Mouse (Mus musculus) kidney, postnatal 0 days (tissue): ENCODE data around the gene Cmbl. TPM values are rescaled to one million over a fixed set of nuclear protein-coding genes. Genes with fewer than 3 reads are reported as not detected.
A peak's percentile ranks its signal among the peaks of the same experiment; 100 is the strongest.

Experiments used
- ATAC-seq: fragments of 200-750 bp; cut with Nextera tagmentation; replicated peaks from 2 replicates; pipeline ENCODE4 v1.8.0; 2017; ENCODE audit warnings: low read depth, moderate number of reproducible peaks, moderate TSS enrichment, moderate library complexity; ENCODE audit not compliant: low FRiP score
- DNase-seq: peaks from one replicate; pipeline ENCODE4 v3.0.0-alpha.2; 2016; ENCODE audit warnings: low spot score
- H3K27ac ChIP-seq: fragments of 300-500 bp; sonication (generic); 2 replicates; pipeline ENCODE4 v1.5.1; 2014; ENCODE audit warnings: mild to moderate bottlenecking
- H3K27me3 ChIP-seq: fragments of 300-500 bp; sonication (generic); 2 replicates; pipeline ENCODE4 v1.6.1; 2014; ENCODE audit warnings: low read length, mixed read lengths; ENCODE audit not compliant: insufficient read depth
- H3K36me3 ChIP-seq: fragments of 300-500 bp; sonication (generic); 2 replicates; pipeline ENCODE4 v1.6.1; 2014; ENCODE audit warnings: low read length, mixed read lengths; ENCODE audit not compliant: insufficient read depth
- H3K4me1 ChIP-seq: fragments of 300-500 bp; sonication (generic); replicated peaks from 2 replicates; pipeline ENCODE4 v1.6.1; 2014; ENCODE audit warnings: antibody characterized with exemption, low read length, mixed read lengths; ENCODE audit not compliant: insufficient read depth
- H3K4me2 ChIP-seq: fragments of 300-500 bp; sonication (generic); 2 replicates; pipeline ENCODE4 v1.6.1; 2014; ENCODE audit warnings: mild to moderate bottlenecking, low read length, moderate library complexity, mixed read lengths
- H3K4me3 ChIP-seq: fragments of 300-500 bp; sonication (generic); replicated peaks from 2 replicates; pipeline ENCODE4 v1.5.1; 2014; ENCODE audit warnings: low read depth, low read length
- H3K9ac ChIP-seq: fragments of 300-500 bp; sonication (generic); 2 replicates; pipeline ENCODE4 v1.6.1; 2014; ENCODE audit warnings: low read depth, low read length
- H3K9me3 ChIP-seq: fragments of 300-500 bp; sonication (generic); replicated peaks from 2 replicates; pipeline ENCODE4 v1.6.1; 2016; ENCODE audit warnings: low read length, inconsistent platforms, mixed read lengths
- CTCF ChIP-seq: IDR thresholded peaks from 2 replicates; pipeline ENCODE4 v1.5.1; 2016; ENCODE audit warnings: antibody characterized with exemption, low read depth, mild to moderate bottlenecking, moderate library complexity
- WGBS: fragments of 180-500 bp; shearing (Covaris S2); extraction: QIAGEN DNeasy Blood & Tissue Kit; methylation state at CpG from one replicate; pipeline ENCODE4 v1.1.7; 2014; 5-methylcytosine and 5-hydroxymethylcytosine counted together
- polyA plus RNA-seq: library from polyadenylated mRNA; unstranded; fragments of >200 nt; fragmentation: Nextera tagmentation; extraction: Ambion mirVana; gene quantifications from 2 replicates; pipeline ENCODE4 v1.2.1, GENCODE M21; 2015

The Cmbl gene
- polyA plus RNA-seq, 1 experiment from 2014 or later, result 60.0 TPM

GRCm38 (mm10) chr15:31563577-31564546, 1.3 kb upstream of the Cmbl start:
- peaks cover 11% of the 10 kb centered on the region for H3K4me1 ChIP-seq
- no peak for TF ChIP-seq CTCF
- ATAC-seq (peak; percentile 59), DNase-seq (peak; percentile 65)
- H3K9me3 ChIP-seq, result no peaks in the 10 kb centered on the region
- H3K27me3 ChIP-seq, result no peaks in the 10 kb centered on the region
- peak overlapping the region; percentile 21; the same call in 1 of the 2 replicates for H3K4me2 ChIP-seq
- H3K4me3 ChIP-seq, result no peak overlapping the region
- WGBS, result 39% methylated on average over 19 of the region's 19 CpGs
- H3K27ac ChIP-seq, result peak overlapping the region; percentile 78
- no peaks in the 10 kb centered on the region for H3K36me3 ChIP-seq
- H3K9ac ChIP-seq, result peak overlapping the region; percentile 18; the same call in 1 of the 2 replicates

- WGBS, result 70% methylated on average over 1 of the region's 1 CpGs
- Histone ChIP-seq H3K36me3 (no peaks in the 10 kb centered on the region), H3K4me2 (no peak overlapping the region), H3K27me3 (no peaks in the 10 kb centered on the region), H3K27ac (no peak overlapping the region), H3K9me3 (no peaks in the 10 kb centered on the region), H3K9ac (no peak overlapping the region), H3K4me1 (peaks cover 13% of the 10 kb centered on the region), H3K4me3 (no peak overlapping the region)
- ATAC-seq (no peak), DNase-seq (no peak)
- no peak for TF ChIP-seq CTCF
Observed at GRCm38 (mm10) chr15:31565786-31566185, 597 bp downstream of the Cmbl start.

DNA sequence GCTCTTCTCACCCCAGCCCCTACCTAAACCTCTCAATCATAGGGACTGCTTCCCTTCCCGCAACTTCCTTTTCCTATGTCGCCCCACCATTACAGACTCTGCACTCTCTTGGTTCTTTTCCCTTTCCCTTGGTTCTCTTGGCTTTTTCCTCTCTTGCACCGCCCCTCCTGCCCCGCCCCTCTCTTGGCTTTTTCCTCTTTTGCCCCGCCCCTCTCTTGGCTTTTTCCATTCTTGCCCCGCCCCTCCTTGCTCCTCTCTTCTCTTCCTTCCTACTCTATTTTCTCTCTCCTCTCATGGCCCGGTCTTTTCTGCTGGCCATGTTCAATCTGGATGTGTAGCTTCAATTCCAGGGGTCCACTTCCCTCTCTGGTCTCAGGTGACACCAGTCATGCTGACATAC, 2.2 kb downstream of the Cmbl start:
- Histone ChIP-seq H3K4me3 (no peak overlapping the region), H3K27me3 (no peaks in the 10 kb centered on the region), H3K4me2 (no peak overlapping the region), H3K27ac (no peak overlapping the region), H3K9me3 (no peaks in the 10 kb centered on the region), H3K36me3 (no peaks in the 10 kb centered on the region), H3K4me1 (peaks cover 13% of the 10 kb centered on the region), H3K9ac (no peak overlapping the region)
- ATAC-seq (no peak), DNase-seq (no peak)
- TF ChIP-seq CTCF, result no peak
- 78% methylated on average over 7 of the region's 7 CpGs for WGBS

DNA sequence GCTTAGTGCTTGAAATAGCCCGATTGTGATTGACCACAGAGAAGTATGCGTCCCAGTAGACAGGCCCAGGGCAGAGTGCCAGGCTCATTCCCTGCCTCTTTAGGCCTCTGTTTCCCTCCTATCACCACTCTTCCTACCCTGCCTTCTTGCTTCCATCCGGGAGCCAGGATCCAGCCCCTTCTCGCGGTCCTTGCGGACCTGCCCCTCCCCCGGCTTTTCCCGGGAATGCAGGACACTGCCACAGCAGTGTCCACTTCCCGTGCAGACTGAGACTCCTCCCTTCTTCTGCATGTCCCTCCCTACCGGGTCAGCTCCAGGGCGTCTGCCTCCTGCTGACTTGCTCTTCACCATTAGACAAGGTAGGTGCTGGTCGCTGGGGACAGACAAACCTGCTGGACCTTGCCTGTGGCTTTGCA, 3.4 kb downstream of the Cmbl start:
- DNase-seq (peak; percentile 89), ATAC-seq (peak; percentile 88)
- Histone ChIP-seq H3K9me3 (no peaks in the 10 kb centered on the region), H3K4me2 (peak overlapping the region; percentile 40), H3K36me3 (no peaks in the 10 kb centered on the region), H3K9ac (no peak overlapping the region), H3K27me3 (no peaks in the 10 kb centered on the region), H3K4me3 (no peak overlapping the region), H3K27ac (peak overlapping the region; percentile 65), H3K4me1 (peaks cover 13% of the 10 kb centered on the region)
- WGBS, result 11% methylated on average over 12 of the region's 12 CpGs
- TF ChIP-seq CTCF, result no peak

DNA sequence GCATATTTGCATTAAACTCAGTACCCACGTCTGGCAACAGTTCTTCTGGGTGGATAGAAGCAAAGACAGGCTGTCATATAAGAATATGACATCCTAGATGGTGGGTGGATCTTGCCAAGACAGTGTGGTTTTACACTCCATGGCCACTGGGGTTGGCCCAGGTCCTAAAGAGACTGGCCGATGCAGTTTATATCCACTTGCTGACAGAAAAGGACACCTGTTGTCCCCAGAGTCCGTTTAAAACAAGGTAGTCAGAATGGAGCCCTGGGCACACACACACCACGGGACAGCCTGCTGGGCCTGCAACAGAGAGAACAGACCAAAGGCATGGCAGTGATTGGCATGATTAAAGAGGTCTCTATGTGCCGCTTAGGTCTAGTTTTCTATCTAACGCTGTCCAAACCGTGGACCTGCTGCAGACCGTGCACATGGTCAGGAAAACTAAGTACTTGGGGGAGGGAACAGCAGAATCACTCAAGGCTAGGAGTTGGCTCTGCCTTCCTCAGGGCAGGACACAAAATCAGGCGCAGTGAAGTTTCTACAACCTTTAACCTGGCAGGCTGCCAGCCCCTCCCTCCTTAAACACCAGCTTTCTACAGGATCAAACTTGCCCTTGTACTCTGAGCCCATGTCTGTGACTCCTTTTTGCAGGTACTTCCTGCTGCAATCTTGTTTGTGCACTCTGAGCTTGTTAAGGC, 4.3 kb downstream of the Cmbl start:
- Histone ChIP-seq H3K4me3 (no peak overlapping the region), H3K27ac (peak overlapping the region; percentile 65; the same call in 1 of the 2 replicates)
- 48% methylated on average over 9 of the region's 9 CpGs for WGBS

DNA sequence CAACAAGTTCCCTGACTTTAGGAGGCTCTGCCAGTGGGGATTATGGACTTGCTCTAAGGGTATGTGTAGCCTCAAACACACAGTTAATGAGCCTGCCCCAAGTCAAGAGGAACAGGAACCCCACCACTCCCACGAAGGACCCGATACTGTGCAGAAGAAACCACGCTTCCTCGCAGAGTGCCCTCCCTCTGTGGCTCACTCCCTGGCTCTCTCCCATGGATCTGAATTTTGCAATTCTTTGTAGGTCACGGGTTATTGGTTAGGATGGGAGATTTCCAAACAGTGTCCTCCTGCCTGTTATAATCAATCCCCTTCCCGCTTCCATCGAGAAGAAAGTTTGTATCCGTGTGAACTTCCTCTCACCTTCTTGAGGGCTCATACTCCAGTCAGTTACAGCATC, 5.8 kb downstream of the Cmbl start:
- Histone ChIP-seq H3K4me2 (no peak overlapping the region), H3K9me3 (no peaks in the 10 kb centered on the region), H3K36me3 (no peaks in the 10 kb centered on the region), H3K27me3 (no peaks in the 10 kb centered on the region), H3K4me3 (no peak overlapping the region), H3K27ac (no peak overlapping the region), H3K9ac (no peak overlapping the region), H3K4me1 (peaks cover 13% of the 10 kb centered on the region; the same call in 1 of the 2 replicates)
- TF ChIP-seq CTCF, result no peak
- no peak for ATAC-seq
- WGBS, result 81% methylated on average over 8 of the region's 8 CpGs
- no peak for DNase-seq

More for the DNA sequence above, 4.3 kb downstream of the Cmbl start:
- H3K9me3 ChIP-seq, result no peaks in the 10 kb centered on the region
- ATAC-seq, result peak; percentile 82
- peak overlapping the region; percentile 40 for H3K4me2 ChIP-seq
- H3K9ac ChIP-seq, result no peak overlapping the region
- H3K36me3 ChIP-seq, result no peaks in the 10 kb centered on the region
- DNase-seq, result peak; percentile 28
- H3K27me3 ChIP-seq, result no peaks in the 10 kb centered on the region
- H3K4me1 ChIP-seq, result peaks cover 13% of the 10 kb centered on the region; the same call in 1 of the 2 replicates
- TF ChIP-seq CTCF, result 0 out of 2 replicates have a peak, but pooled peaks have one; percentile 5
